Mouse (Mus musculus) mouse embryonic stem cell (cell line): ENCODE data around the gene Poldip2.

Source experiments
- in situ Hi-C, 2 experiments: fragments of 300-500 bp; cut with MboI; formaldehyde crosslinking; loops; 1 replicate in 1 of 2; 3 replicates in 1 of 2; pipeline ENCODE4 v1.14.3; 2019 to 2020; ENCODE audit warnings: low sequenced_read_pairs in 2 of 2, low pct_unique_long_range_greater_than_20kb in 1 of 2, mixed read lengths in 1 of 2; ENCODE audit not compliant: unreplicated experiment in 1 of 2

Gene Poldip2

GRCm38 (mm10) chr11:78534516-78534915 is 22.5 kb downstream of the Poldip2 start:
- in situ Hi-C loops: no loop called here

GRCm38 (mm10) chr11:78535376-78536079 is 23.5 kb downstream of the Poldip2 start:
- in situ Hi-C loops: no loop called here

- in situ Hi-C loops: no loop called here
These were observed 24.2 kb downstream of the Poldip2 start, which contains the start of the genes Tnfaip1 and Ift20 for GRCm38 (mm10) chr11:78536080-78536689. Gene Tnfaip1 (minus strand): TSS chr11:78536332. Gene Ift20 (plus strand): TSS chr11:78536361.

- in situ Hi-C loops: no loop called here
These were observed 24.7 kb downstream of the Poldip2 start for GRCm38 (mm10) chr11:78536690-78537084.

- in situ Hi-C loops: no loop called here
These were observed 28.4 kb downstream of the Poldip2 start for GRCm38 (mm10) chr11:78540358-78540757.

GRCm38 (mm10) chr11:78544449-78545111 is 32.6 kb downstream of the Poldip2 start:
- in situ Hi-C loops: no loop called here

- in situ Hi-C loops: no loop called here
These were observed 33.2 kb downstream of the Poldip2 start for GRCm38 (mm10) chr11:78545181-78545580.

GRCm38 (mm10) chr11:78547718-78548460 is 35.9 kb downstream of the Poldip2 start:
- in situ Hi-C loops: no loop called here

- in situ Hi-C loops: no loop called here
These were observed 37.5 kb downstream of the Poldip2 start for GRCm38 (mm10) chr11:78549491-78549987.

- in situ Hi-C loops: loop anchor here in 1 of 2 experiments (25.0 kb wide), 1 partner anchor 387 kb away; no protein-coding TSS in a partner anchor
These were observed 38.4 kb downstream of the Poldip2 start, which contains the start of gene Tmem97 for GRCm38 (mm10) chr11:78550168-78551058. Gene Tmem97 (minus strand): TSS chr11:78550777.

- in situ Hi-C loops: loop anchor here in 1 of 2 experiments (25.0 kb wide), 1 partner anchor 386 kb away; no protein-coding TSS in a partner anchor
These were observed 39.0 kb downstream of the Poldip2 start for GRCm38 (mm10) chr11:78551059-78551398.

- in situ Hi-C loops: loop anchor here in 1 of 2 experiments (25.0 kb wide), 1 partner anchor 382 kb away; no protein-coding TSS in a partner anchor
These were observed 43.6 kb downstream of the Poldip2 start for GRCm38 (mm10) chr11:78555623-78556022.

GRCm38 (mm10) chr11:78556070-78556469 is 44.1 kb downstream of the Poldip2 start:
- in situ Hi-C loops: loop anchor here in 1 of 2 experiments (25.0 kb wide), 1 partner anchor 381 kb away; no protein-coding TSS in a partner anchor

GRCm38 (mm10) chr11:78557241-78557640 is 45.2 kb downstream of the Poldip2 start:
- in situ Hi-C loops: loop anchor here in 1 of 2 experiments (25.0 kb wide), 1 partner anchor 380 kb away; no protein-coding TSS in a partner anchor

GRCm38 (mm10) chr11:78560447-78560846 is 48.5 kb downstream of the Poldip2 start:
- in situ Hi-C loops: loop anchor here in 1 of 2 experiments (10.0 to 25.0 kb wide), 2 partner anchors 274 to 377 kb away; no protein-coding TSS in a partner anchor

GRCm38 (mm10) chr11:78566775-78567174 is 54.8 kb downstream of the Poldip2 start:
- in situ Hi-C loops: loop anchor here in 1 of 2 experiments (10.0 to 25.0 kb wide), 2 partner anchors 268 to 371 kb away; no protein-coding TSS in a partner anchor

GRCm38 (mm10) chr11:78567614-78568013 is 55.6 kb downstream of the Poldip2 start:
- in situ Hi-C loops: loop anchor here in 1 of 2 experiments (10.0 to 25.0 kb wide), 2 partner anchors 267 to 370 kb away; no protein-coding TSS in a partner anchor
